ENCODE assay signal across 11 mouse cellular contexts in the genomic region with DNA sequence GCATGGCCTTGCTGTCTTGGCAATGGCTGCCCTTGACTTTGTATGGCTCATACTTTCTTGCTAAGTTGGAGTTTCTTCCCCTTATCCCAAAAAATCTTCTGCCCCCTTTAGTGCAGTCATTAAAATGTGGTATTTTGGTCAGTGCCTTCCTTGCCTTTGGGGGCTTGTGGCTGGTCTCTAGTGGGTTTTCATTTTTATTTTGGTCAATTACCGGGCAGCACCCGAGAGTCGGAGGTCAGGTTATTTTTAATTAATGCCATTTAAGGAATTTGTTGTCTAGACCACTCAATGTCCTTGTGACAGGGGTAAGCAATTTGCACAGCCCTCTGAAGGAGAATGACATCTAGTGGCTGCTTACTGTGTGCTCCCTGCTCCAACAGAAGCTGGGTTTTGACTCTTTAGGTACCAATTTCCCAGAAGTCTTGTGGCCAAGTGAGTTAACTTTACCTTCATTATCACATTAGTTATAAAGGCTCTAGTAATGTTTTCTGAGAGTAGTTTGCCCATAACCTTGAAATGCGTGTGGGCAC.
DNase-seq lines count a peak whose midpoint lies in the region; ATAC-seq and TF ChIP-seq lines count a peak whose summit lies in the region.
"Had no signal": no experiment of that assay in that cellular context is flagged by ENCODE, and none has a peak within 500 bp of the region (broad histone marks: within the 10 kb centered on the region; RNA-seq: fewer than 3 reads in every experiment).

No protein-coding gene starts in this region.

- no peak overlapping the region for H3K27ac ChIP-seq in intestine, postnatal 0 days (ENCODE audit: low read depth, low read length)
- no peak overlapping the region for H3K27ac ChIP-seq in intestine, embryonic 15.5 days
- H3K27ac ChIP-seq in lung, postnatal 0 days (ENCODE audit: low read length) = no peak overlapping the region
- H3K27ac ChIP-seq: liver, embryonic 14.5 days had no signal

- H3K9ac ChIP-seq in intestine, postnatal 0 days (ENCODE audit: low read depth, low read length) = no peak overlapping the region
- no peak overlapping the region for H3K9ac ChIP-seq in intestine, embryonic 15.5 days
- no peak overlapping the region for H3K9ac ChIP-seq in lung, postnatal 0 days (replicated peaks; ENCODE audit: low read depth)
- H3K9ac ChIP-seq: liver, embryonic 14.5 days had no signal

- no peaks in the 10 kb centered on the region for H3K9me3 ChIP-seq in intestine, postnatal 0 days (ENCODE audit: control insufficient read depth)
- H3K9me3 ChIP-seq in intestine, embryonic 15.5 days = no peaks in the 10 kb centered on the region
- H3K9me3 ChIP-seq in lung, postnatal 0 days (ENCODE audit: low read length) = no peaks in the 10 kb centered on the region

- ATAC-seq in intestine, postnatal 0 days = no peak
- ATAC-seq in intestine, embryonic 15.5 days = no peak
- no peak for ATAC-seq in lung, postnatal 0 days

- H3K4me1 ChIP-seq in intestine, postnatal 0 days (replicated peaks; ENCODE audit: control insufficient read depth, insufficient read depth, low read length) = no peaks in the 10 kb centered on the region
- H3K4me1 ChIP-seq in intestine, embryonic 15.5 days (replicated peaks) = no peaks in the 10 kb centered on the region
- no peaks in the 10 kb centered on the region for H3K4me1 ChIP-seq in lung, postnatal 0 days (ENCODE audit: insufficient read depth, low read depth, low read length)

- 74% methylated on average over 4 of the region's 4 CpGs for WGBS in intestine, postnatal 0 days
- WGBS in intestine, embryonic 15.5 days = 82% methylated on average over 4 of the region's 4 CpGs
- WGBS in lung, postnatal 0 days = 67% methylated on average over 4 of the region's 4 CpGs

- TF ChIP-seq CTCF in intestine, postnatal 0 days (IDR thresholded peaks at IDR 0.05; ENCODE audit: low read depth) = peak; percentile 62
- peak; percentile 68 for TF ChIP-seq CTCF in lung, postnatal 0 days (IDR thresholded peaks at IDR 0.05)

- no peak overlapping the region for H3K4me2 ChIP-seq in intestine, postnatal 0 days (replicated peaks; ENCODE audit: low read depth)
- no peak overlapping the region for H3K4me2 ChIP-seq in intestine, embryonic 15.5 days (replicated peaks)
- H3K4me2 ChIP-seq in lung, postnatal 0 days (replicated peaks; ENCODE audit: low read depth, low read length) = no peak overlapping the region

- no peak for TF ChIP-seq EP300 in lung, postnatal 0 days (IDR thresholded peaks at IDR 0.05)

- no peaks in the 10 kb centered on the region for H3K27me3 ChIP-seq in intestine, postnatal 0 days (replicated peaks; ENCODE audit: control insufficient read depth, insufficient read depth, low read length)
- H3K27me3 ChIP-seq in intestine, embryonic 15.5 days (replicated peaks) = no peaks in the 10 kb centered on the region
- no peaks in the 10 kb centered on the region for H3K27me3 ChIP-seq in lung, postnatal 0 days (replicated peaks; ENCODE audit: insufficient read depth, low read length)

- no peaks in the 10 kb centered on the region for H3K36me3 ChIP-seq in intestine, postnatal 0 days (ENCODE audit: control insufficient read depth, insufficient read depth)
- no peaks in the 10 kb centered on the region; the same call in 1 of the 2 replicates for H3K36me3 ChIP-seq in intestine, embryonic 15.5 days
- no peaks in the 10 kb centered on the region for H3K36me3 ChIP-seq in lung, postnatal 0 days (ENCODE audit: insufficient read depth, low read length)

- peak; percentile 58 for DNase-seq in adrenal gland, adult 2 months
- DNase-seq in adrenal gland, postnatal 25 days = no peak
- peak; percentile 51 for DNase-seq in lung, postnatal 0 days (ENCODE audit: low spot score)
- DNase-seq in lung, adult 18-20 months = no peak
- peak; percentile 29 for DNase-seq in heart, postnatal 4 days
- no peak for DNase-seq in right cerebral cortex, postnatal 36 days (ENCODE audit: low spot score in 2 of 2)
- DNase-seq: cerebellum, adult 2 months; layer of hippocampus, adult 9-11 months had no signal

- no peak overlapping the region for H3K4me3 ChIP-seq in intestine, postnatal 0 days (ENCODE audit: low read depth, low read length)
- H3K4me3 ChIP-seq in intestine, embryonic 15.5 days (replicated peaks) = no peak overlapping the region
- H3K4me3 ChIP-seq in lung, postnatal 0 days (ENCODE audit: low read depth, low read length) = no peak overlapping the region

Comparison
In these comparisons a context has a peak if more than half of its experiments do, and no peak if none do; other contexts are left out.
1. DNase-seq: peak in adrenal gland, adult 2 months (single experiment), lung, postnatal 0 days (single experiment) and heart, postnatal 4 days (single experiment); none in adrenal gland, postnatal 25 days (single experiment), lung, adult 18-20 months (0 of 2) and right cerebral cortex, postnatal 36 days (0 of 2).